Mouse (Mus musculus): ENCODE results near the gene Galnt14. TPM values are rescaled to one million over a fixed set of nuclear protein-coding genes. Genes with fewer than 3 reads are reported as not detected.
A peak's percentile ranks its signal among the peaks of the same experiment; 100 is the strongest.

Galnt14 gene
- polyA plus RNA-seq, 1 experiment = 2.0 TPM

DNA sequence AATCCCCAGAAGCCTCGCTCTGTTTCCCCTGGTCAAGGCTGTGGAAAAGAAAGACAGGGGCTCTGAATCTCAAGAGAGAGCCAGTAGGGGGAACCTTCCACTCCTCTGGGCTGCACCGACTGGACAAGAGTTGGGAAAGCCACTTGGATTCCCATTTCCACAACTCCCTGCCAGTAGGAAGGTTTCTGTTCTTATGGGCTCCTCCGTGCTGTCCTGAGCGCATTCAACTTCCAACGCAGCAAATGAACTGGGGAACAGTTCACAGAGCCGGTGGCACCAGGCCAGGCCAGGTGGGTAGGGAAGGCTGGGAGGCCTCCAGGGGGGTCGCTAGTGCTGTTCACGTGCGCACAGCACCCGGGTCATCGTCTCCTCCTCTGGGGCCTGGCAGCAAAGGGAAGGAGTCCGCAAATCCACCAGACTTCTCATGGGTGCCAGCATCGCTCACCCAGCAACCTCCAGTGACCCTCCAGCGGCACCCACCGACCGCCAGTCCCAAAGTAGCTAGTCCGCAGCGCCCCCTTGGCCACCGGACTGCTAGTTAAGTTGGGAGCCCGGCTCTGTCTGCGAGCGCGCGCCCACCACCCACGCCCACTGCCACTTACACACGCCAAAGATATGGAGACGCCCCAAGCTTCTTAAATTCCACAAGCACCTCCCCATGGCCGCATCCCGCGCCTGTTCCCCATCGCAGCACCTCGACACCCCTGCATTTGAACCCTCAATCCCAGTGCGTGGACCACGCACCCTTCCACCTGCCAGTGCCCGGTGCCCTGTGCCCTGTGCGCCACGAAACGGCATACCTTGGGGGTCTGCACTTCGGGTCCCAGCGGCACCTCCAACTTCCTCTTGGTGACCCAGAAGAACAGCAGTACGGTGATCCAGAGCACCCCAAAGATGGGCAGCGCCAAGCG, 867 bp downstream of the Galnt14 start:
- peak overlapping the region; percentile 41 for H3K4me3 ChIP-seq (ENCODE audit: insufficient read depth, low read length)
- no peak overlapping the region for H3K27ac ChIP-seq (ENCODE audit: insufficient read depth, low read length)
- TF ChIP-seq POLR2A (IDR thresholded peaks at IDR 0.05; ENCODE audit: low read depth, low read length) = no peak
- no peak for TF ChIP-seq CTCF (IDR thresholded peaks at IDR 0.05; ENCODE audit: borderline replicate concordance, insufficient read depth, low read length)
- H3K4me1 ChIP-seq (ENCODE audit: control insufficient read depth, insufficient read depth, low read length) = no peaks in the 10 kb centered on the region

DNA sequence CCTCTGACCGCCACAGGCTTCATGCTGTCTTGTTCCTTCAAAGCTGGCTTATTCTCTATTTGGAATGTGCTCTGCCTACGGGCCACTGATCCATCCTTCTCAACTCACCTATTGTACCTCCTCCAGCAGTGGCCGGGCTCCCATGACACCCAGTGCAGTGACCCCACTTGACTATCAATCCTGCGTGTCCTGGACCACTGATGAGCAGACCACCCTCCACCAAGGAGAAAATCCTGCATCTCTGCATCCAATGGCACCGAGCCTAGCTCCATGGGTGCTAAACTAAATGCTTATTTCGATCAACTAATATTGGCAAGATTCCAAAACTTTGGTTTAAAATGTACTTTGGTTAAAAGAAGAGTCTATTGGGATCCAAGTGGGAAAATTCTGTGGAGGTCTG, 1.8 kb downstream of the Galnt14 start:
- Histone ChIP-seq H3K4me3 (ENCODE audit: insufficient read depth, low read length) (no peak overlapping the region), H3K27ac (ENCODE audit: insufficient read depth, low read length) (no peak overlapping the region), H3K4me1 (ENCODE audit: control insufficient read depth, insufficient read depth, low read length) (no peaks in the 10 kb centered on the region)
- TF ChIP-seq CTCF (IDR thresholded peaks at IDR 0.05; ENCODE audit: borderline replicate concordance, insufficient read depth, low read length) = no peak
- TF ChIP-seq POLR2A (IDR thresholded peaks at IDR 0.05; ENCODE audit: low read depth, low read length) = no peak

DNA sequence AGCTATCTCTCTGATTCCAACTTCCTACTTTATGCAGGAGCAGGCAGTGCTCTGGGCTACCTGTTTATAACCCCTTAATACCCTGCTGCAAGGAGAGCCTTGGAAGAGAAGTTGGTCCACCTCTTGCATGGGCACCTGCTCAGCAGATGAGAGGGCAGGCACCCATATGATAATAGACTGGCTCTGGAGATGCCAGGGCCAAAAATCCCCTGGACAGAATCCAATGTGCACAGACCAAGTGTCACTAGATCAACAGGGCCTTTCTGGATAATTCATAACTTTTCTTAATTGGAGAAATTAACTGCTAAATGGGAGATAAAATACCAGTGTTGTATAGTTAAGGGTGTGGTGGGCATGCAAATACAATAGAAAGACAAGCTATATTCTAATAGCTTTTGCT, 6.7 kb downstream of the Galnt14 start:
- Histone ChIP-seq H3K27ac (ENCODE audit: insufficient read depth, low read length) (no peak overlapping the region), H3K4me3 (ENCODE audit: insufficient read depth, low read length) (no peak overlapping the region), H3K4me1 (ENCODE audit: control insufficient read depth, insufficient read depth, low read length) (no peaks in the 10 kb centered on the region)
- TF ChIP-seq CTCF (IDR thresholded peaks at IDR 0.05; ENCODE audit: borderline replicate concordance, insufficient read depth, low read length) = no peak
- TF ChIP-seq POLR2A (IDR thresholded peaks at IDR 0.05; ENCODE audit: low read depth, low read length) = no peak

- Histone ChIP-seq H3K4me1 (ENCODE audit: control insufficient read depth, insufficient read depth, low read length) (no peaks in the 10 kb centered on the region), H3K27ac (ENCODE audit: insufficient read depth, low read length) (no peak overlapping the region), H3K4me3 (ENCODE audit: insufficient read depth, low read length) (no peak overlapping the region)
- TF ChIP-seq POLR2A (IDR thresholded peaks at IDR 0.05; ENCODE audit: low read depth, low read length) (no peak), CTCF (IDR thresholded peaks at IDR 0.05; ENCODE audit: borderline replicate concordance, insufficient read depth, low read length) (no peak)
Observed at GRCm38 (mm10) chr17:73701016-73701415, 9.2 kb downstream of the Galnt14 start.

- Histone ChIP-seq H3K4me1 (ENCODE audit: control insufficient read depth, insufficient read depth, low read length) (no peaks in the 10 kb centered on the region), H3K27ac (ENCODE audit: insufficient read depth, low read length) (no peak overlapping the region), H3K4me3 (ENCODE audit: insufficient read depth, low read length) (no peak overlapping the region)
- TF ChIP-seq POLR2A (IDR thresholded peaks at IDR 0.05; ENCODE audit: low read depth, low read length) (no peak), CTCF (IDR thresholded peaks at IDR 0.05; ENCODE audit: borderline replicate concordance, insufficient read depth, low read length) (no peak)
Observed at GRCm38 (mm10) chr17:73699881-73700280, 10.4 kb downstream of the Galnt14 start.

GRCm38 (mm10) chr17:73694206-73694952, 15.9 kb downstream of the Galnt14 start:
- no peak overlapping the region for H3K4me3 ChIP-seq (ENCODE audit: insufficient read depth, low read length)
- H3K4me1 ChIP-seq (ENCODE audit: control insufficient read depth, insufficient read depth, low read length) = no peaks in the 10 kb centered on the region
- H3K27ac ChIP-seq (ENCODE audit: insufficient read depth, low read length) = no peak overlapping the region
- TF ChIP-seq CTCF (IDR thresholded peaks at IDR 0.05; ENCODE audit: borderline replicate concordance, insufficient read depth, low read length) (no peak), POLR2A (IDR thresholded peaks at IDR 0.05; ENCODE audit: low read depth, low read length) (no peak)

DNA sequence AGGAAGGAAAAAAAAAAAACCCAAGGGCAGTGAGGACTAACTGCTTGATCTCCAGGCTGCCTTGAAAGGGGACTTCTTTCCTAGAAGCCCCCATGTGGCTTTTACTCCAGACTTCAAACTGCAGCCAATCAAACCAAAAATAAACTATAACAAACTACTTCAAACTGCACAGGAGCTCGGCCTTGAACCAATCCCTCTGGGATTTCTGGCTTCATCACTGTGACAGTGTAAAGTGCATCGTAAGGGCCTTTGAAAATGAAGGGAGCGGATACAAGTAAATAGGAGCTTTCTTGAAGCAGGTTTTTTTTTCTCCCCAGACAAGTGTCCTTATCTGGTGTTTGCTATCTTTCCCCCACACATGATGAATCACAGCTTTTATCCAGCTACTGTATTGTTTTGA, 22.0 kb downstream of the Galnt14 start:
- no peak for TF ChIP-seq CTCF (IDR thresholded peaks at IDR 0.05; ENCODE audit: borderline replicate concordance, insufficient read depth, low read length)
- no peak for TF ChIP-seq POLR2A (IDR thresholded peaks at IDR 0.05; ENCODE audit: low read depth, low read length)

GRCm38 (mm10) chr17:73686292-73686691, 24.0 kb downstream of the Galnt14 start:
- no peak for TF ChIP-seq CTCF (IDR thresholded peaks at IDR 0.05; ENCODE audit: borderline replicate concordance, insufficient read depth, low read length)
- TF ChIP-seq POLR2A (IDR thresholded peaks at IDR 0.05; ENCODE audit: low read depth, low read length) = no peak
- no peak overlapping the region for H3K4me3 ChIP-seq (ENCODE audit: insufficient read depth, low read length)
- no peaks in the 10 kb centered on the region for H3K4me1 ChIP-seq (ENCODE audit: control insufficient read depth, insufficient read depth, low read length)
- H3K27ac ChIP-seq (ENCODE audit: insufficient read depth, low read length) = no peak overlapping the region

More for the DNA sequence above, 22.0 kb downstream of the Galnt14 start:
- no peaks in the 10 kb centered on the region for H3K4me1 ChIP-seq (ENCODE audit: control insufficient read depth, insufficient read depth, low read length)
- no peak overlapping the region for H3K4me3 ChIP-seq (ENCODE audit: insufficient read depth, low read length)
- no peak overlapping the region for H3K27ac ChIP-seq (ENCODE audit: insufficient read depth, low read length)

DNA sequence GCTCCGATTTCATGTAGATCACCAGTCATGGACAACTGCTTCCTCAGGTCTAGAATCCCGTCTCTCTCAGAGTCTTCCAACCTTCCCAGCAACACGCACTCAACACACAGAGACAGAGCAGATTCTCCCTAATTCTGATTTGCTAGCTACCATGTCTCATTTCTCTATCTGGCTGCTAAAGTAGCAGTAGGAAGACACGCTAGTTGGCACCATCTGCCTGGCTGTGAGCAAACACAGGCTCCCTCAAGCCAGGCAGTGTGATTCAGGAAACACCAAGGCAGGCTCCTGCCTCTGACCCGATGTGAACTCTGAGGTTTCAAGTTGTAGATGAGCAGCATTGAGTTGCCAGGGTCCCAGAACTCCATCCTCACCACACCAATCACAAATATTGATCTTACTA, 25.5 kb downstream of the Galnt14 start:
- Histone ChIP-seq H3K4me3 (ENCODE audit: insufficient read depth, low read length) (no peak overlapping the region), H3K4me1 (ENCODE audit: control insufficient read depth, insufficient read depth, low read length) (no peaks in the 10 kb centered on the region), H3K27ac (ENCODE audit: insufficient read depth, low read length) (no peak overlapping the region)
- no peak for TF ChIP-seq CTCF (IDR thresholded peaks at IDR 0.05; ENCODE audit: borderline replicate concordance, insufficient read depth, low read length)
- no peak for TF ChIP-seq POLR2A (IDR thresholded peaks at IDR 0.05; ENCODE audit: low read depth, low read length)

DNA sequence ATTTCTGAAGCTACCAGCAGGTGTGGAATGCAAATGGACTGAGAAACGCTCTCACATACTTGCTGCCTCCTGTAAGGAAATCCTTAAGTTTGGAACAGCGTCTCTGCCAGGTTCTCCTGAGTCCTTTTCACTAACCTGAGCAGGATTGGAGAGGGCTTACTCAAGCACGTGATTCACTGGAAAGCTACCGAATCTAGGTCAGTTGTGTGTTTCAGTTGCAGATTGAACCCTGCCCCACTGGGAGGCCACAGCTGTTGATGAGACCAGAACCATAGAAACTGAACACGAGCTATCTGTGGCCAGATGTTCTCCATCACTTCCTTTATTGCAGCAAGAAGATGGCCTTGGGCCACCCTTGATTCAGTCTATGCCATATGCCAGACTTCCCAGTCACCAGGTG, 38.3 kb downstream of the Galnt14 start:
- TF ChIP-seq POLR2A (IDR thresholded peaks at IDR 0.05; ENCODE audit: low read depth, low read length) (no peak), CTCF (IDR thresholded peaks at IDR 0.05; ENCODE audit: borderline replicate concordance, insufficient read depth, low read length) (no peak)
- H3K27ac ChIP-seq (ENCODE audit: insufficient read depth, low read length) = no peak overlapping the region
- no peaks in the 10 kb centered on the region; the same call in 1 of the 2 replicates for H3K4me1 ChIP-seq (ENCODE audit: control insufficient read depth, insufficient read depth, low read length)
- no peak overlapping the region for H3K4me3 ChIP-seq (ENCODE audit: insufficient read depth, low read length)
